22 mouse cellular contexts compared by ENCODE assay signal in the genomic region with DNA sequence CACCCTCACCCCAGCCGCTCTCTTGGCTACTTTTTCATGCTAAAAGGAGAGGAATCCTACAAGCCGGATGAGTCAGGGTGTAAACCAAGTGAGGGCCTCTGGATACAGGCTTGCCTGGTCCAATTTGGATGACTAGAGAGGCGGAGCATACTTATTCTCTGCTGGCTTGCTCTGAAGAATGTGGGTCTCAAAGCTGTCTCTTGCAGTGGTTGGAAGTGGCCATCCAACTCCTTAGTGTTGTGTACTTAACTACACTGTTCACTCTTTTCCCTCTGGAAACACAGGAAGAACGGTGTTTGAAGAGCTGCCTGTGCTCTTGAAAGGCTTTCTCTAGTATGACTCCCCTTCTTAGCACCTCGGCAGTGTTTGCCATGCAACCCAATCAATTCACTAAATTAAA.
"Had no signal": no experiment of that assay in that cellular context is flagged by ENCODE, and none has a peak within 500 bp of the region (broad histone marks: within the 10 kb centered on the region; RNA-seq: fewer than 3 reads in every experiment).

No protein-coding gene starts in this region.

- H3K27me3 ChIP-seq: limb, embryonic 12.5 days; limb, embryonic 15.5 days; megakaryocyte, embryonic 14.5 days; midbrain, embryonic 13.5 days; neural tube, embryonic 13.5 days; stomach, embryonic 15.5 days had no signal

- H3K4me1 ChIP-seq: limb, embryonic 12.5 days; limb, embryonic 15.5 days; megakaryocyte, embryonic 14.5 days; midbrain, embryonic 10.5 days; midbrain, embryonic 13.5 days; neural tube, embryonic 13.5 days; stomach, embryonic 15.5 days had no signal

- H3K27ac ChIP-seq: limb, embryonic 12.5 days; limb, embryonic 15.5 days; liver, embryonic 14.5 days; macrophage; midbrain, embryonic 10.5 days; midbrain, embryonic 13.5 days; neural tube, embryonic 13.5 days; stomach, embryonic 15.5 days had no signal

- H3K9ac ChIP-seq: limb, embryonic 12.5 days; limb, embryonic 15.5 days; liver, embryonic 14.5 days; liver, postnatal 0 days; midbrain, embryonic 13.5 days; neural tube, embryonic 13.5 days; stomach, embryonic 15.5 days had no signal

- H3K4me2 ChIP-seq: limb, embryonic 12.5 days; limb, embryonic 15.5 days; liver, embryonic 11.5 days; midbrain, embryonic 13.5 days; neural tube, embryonic 13.5 days; stomach, embryonic 15.5 days had no signal

- DNase-seq: kidney, adult 9 months; kidney, postnatal 14 days; kidney, postnatal 4 days; left cerebral cortex, postnatal 4 days; liver, postnatal 0 days; retina, postnatal 1 day; right cerebral cortex, postnatal 25 days; spleen, adult 18-20 months; thymus, postnatal 25 days had no signal

- ATAC-seq: intestine, postnatal 0 days; liver, postnatal 0 days; midbrain, embryonic 13.5 days; midbrain, embryonic 16.5 days had no signal

- H3K36me3 ChIP-seq: limb, embryonic 12.5 days; limb, embryonic 15.5 days; midbrain, embryonic 10.5 days; midbrain, embryonic 13.5 days; neural tube, embryonic 13.5 days; stomach, embryonic 15.5 days had no signal

- H3K9me3 ChIP-seq: limb, embryonic 12.5 days; limb, embryonic 15.5 days; midbrain, embryonic 10.5 days; midbrain, embryonic 13.5 days; neural tube, embryonic 13.5 days; stomach, embryonic 15.5 days had no signal

- H3K4me3 ChIP-seq: limb, embryonic 12.5 days; limb, embryonic 15.5 days; megakaryocyte, embryonic 14.5 days; midbrain, embryonic 10.5 days; midbrain, embryonic 13.5 days; myocyte; neural tube, embryonic 13.5 days; stomach, embryonic 15.5 days had no signal
